Mouse (Mus musculus) heart, postnatal 0 days (tissue): ENCODE data around the gene Kpna6. TPM values are rescaled to one million over a fixed set of nuclear protein-coding genes. Genes with fewer than 3 reads are reported as not detected.

Experiments
- ATAC-seq: fragments of 200-750 bp; cut with Nextera tagmentation; 2 replicates; pipeline ENCODE4 v1.8.0; 2017; ENCODE audit warnings: low read depth, moderate number of reproducible peaks, moderate library complexity; ENCODE audit not compliant: insufficient read depth
- DNase-seq: peaks from one replicate; pipeline ENCODE4 v3.0.0-alpha.2; 2016; ENCODE audit warnings: low spot score
- H3K27ac ChIP-seq: fragments of 300-500 bp; sonication (generic); 2 replicates; pipeline ENCODE4 v1.5.1; 2014; ENCODE audit warnings: low read depth, mild to moderate bottlenecking
- H3K27me3 ChIP-seq: fragments of 300-500 bp; sonication (generic); 2 replicates; pipeline ENCODE4 v1.6.1; 2014; ENCODE audit warnings: low read length, mixed read lengths; ENCODE audit not compliant: control insufficient read depth, insufficient read depth
- H3K36me3 ChIP-seq: fragments of 300-500 bp; sonication (generic); replicated peaks from 2 replicates; pipeline ENCODE4 v1.6.1; 2014; ENCODE audit warnings: low read length, mixed read lengths; ENCODE audit not compliant: control insufficient read depth, insufficient read depth
- H3K4me1 ChIP-seq: fragments of 300-500 bp; sonication (generic); 2 replicates; pipeline ENCODE4 v1.6.1; 2014; ENCODE audit warnings: antibody characterized with exemption; ENCODE audit not compliant: control insufficient read depth, insufficient read depth
- H3K4me2 ChIP-seq: fragments of 300-500 bp; sonication (generic); 2 replicates; pipeline ENCODE4 v1.6.1; 2014; ENCODE audit warnings: low read depth, mild to moderate bottlenecking, low read length, moderate library complexity
- H3K4me3 ChIP-seq: fragments of 300-500 bp; sonication (generic); 2 replicates; pipeline ENCODE4 v1.5.1; 2014; ENCODE audit warnings: low read depth, low read length
- H3K9ac ChIP-seq: fragments of 300-500 bp; sonication (generic); replicated peaks from 2 replicates; pipeline ENCODE4 v1.6.1; 2014; ENCODE audit warnings: low read depth, low read length, mixed read lengths
- H3K9me3 ChIP-seq: fragments of 300-500 bp; sonication (generic); replicated peaks from 2 replicates; pipeline ENCODE4 v1.6.1; 2016; ENCODE audit warnings: low read length; ENCODE audit not compliant: control insufficient read depth
- CTCF ChIP-seq: IDR thresholded peaks from 2 replicates; pipeline ENCODE4 v1.5.1; 2016; ENCODE audit warnings: antibody characterized with exemption, control low read depth, low read depth
- EP300 ChIP-seq: IDR thresholded peaks from 2 replicates; pipeline ENCODE4 v1.6.1; 2016; ENCODE audit warnings: antibody characterized with exemption, low read depth
- WGBS: fragments of 180-500 bp; shearing (Covaris S2); extraction: QIAGEN DNeasy Blood & Tissue Kit; methylation state at CpG from one replicate; pipeline ENCODE4 v1.1.7; 2014; 5-methylcytosine and 5-hydroxymethylcytosine counted together
- polyA plus RNA-seq: library from polyadenylated mRNA; unstranded; fragments of >200 nt; fragmentation: Nextera tagmentation; extraction: Ambion mirVana; gene quantifications from 2 replicates; pipeline ENCODE4 v1.2.1, GENCODE M21; 2015
- total RNA-seq: library from RNA; depleted of rRNA; stranded (reverse); fragments of >200 nt; gene quantifications from 2 replicates; pipeline ENCODE4 v1.2.3, GENCODE M21; 2014; ENCODE audit warnings: low replicate concordance

The Kpna6 gene
- total and polyA plus RNA-seq, 2 experiments from 2014 or later = 10.4 to 48.8 TPM

- no peak overlapping the region for H3K27ac ChIP-seq
- H3K4me2 ChIP-seq = no peak overlapping the region
- no peak overlapping the region for H3K9ac ChIP-seq
- no peaks in the 10 kb centered on the region for H3K27me3 ChIP-seq
- 85% methylated on average over 6 of the region's 6 CpGs for WGBS
- H3K4me1 ChIP-seq = peaks cover under 1% of the 10 kb centered on the region; the same call in 1 of the 2 replicates
- H3K9me3 ChIP-seq = no peaks in the 10 kb centered on the region
- no peak for TF ChIP-seq EP300
- peaks cover 54% of the 10 kb centered on the region for H3K36me3 ChIP-seq
- ATAC-seq = no peak
- H3K4me3 ChIP-seq = no peak overlapping the region
- DNase-seq = no peak
Measured at GRCm38 (mm10) chr4:129645204-129645603, 27.4 kb downstream of the Kpna6 start.

GRCm38 (mm10) chr4:129641756-129642155, 30.8 kb downstream of the Kpna6 start:
- no peak overlapping the region for H3K9ac ChIP-seq
- peaks cover 39% of the 10 kb centered on the region for H3K36me3 ChIP-seq
- no peak overlapping the region; the same call in 1 of the 2 replicates for H3K4me3 ChIP-seq
- H3K9me3 ChIP-seq = no peaks in the 10 kb centered on the region
- DNase-seq (no peak), ATAC-seq (no peak)
- no peaks in the 10 kb centered on the region for H3K27me3 ChIP-seq
- peak overlapping the region; percentile 91; the same call in 1 of the 2 replicates for H3K4me2 ChIP-seq
- peaks cover 21% of the 10 kb centered on the region for H3K4me1 ChIP-seq
- 54% methylated on average over 5 of the region's 5 CpGs for WGBS
- H3K27ac ChIP-seq = no peak overlapping the region
- TF ChIP-seq EP300 (no peak), CTCF (no peak)

DNA sequence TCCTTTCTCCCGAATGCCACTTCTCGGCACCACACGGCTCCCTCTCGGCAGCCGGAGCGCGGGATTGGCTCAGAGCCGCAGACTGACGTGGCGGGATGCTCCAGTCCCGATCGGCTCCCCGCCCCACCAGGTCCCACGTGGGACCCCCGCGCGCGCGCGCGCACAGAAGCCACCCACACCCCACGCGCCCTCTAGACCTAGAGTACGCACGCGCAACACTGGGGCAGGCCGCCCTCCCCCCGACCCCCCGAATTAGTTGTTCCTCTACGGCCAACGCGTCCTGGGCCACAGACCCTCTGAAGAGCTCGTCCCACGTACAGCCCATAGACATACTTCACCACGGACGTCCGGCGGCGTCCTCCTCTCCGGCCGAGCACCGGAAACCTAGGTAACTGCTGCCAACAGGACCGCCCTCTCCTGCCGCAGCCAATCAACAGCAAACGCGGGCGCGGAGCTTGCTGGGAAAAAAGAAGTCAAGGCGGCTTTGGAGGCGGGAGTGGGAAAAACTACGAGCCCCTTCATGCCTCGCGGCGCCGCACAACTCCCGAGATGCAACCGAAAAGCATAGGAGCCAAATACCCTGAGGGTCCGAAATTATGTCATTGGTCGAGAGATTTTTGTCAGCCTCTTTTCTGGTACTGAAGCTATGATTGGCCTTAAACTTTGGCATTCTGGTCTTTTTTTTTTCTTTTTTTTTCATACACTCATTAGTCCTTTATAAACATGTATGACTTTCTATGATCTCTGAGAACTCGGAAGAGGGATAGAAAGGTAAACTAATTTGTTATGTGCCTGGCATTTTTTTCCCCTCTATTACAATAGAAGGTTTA, 31.7 kb downstream of the Kpna6 start, which contains the start of gene Txlna:
Gene Txlna (minus strand): TSS at position 428 of the 830 bp plus-strand sequence.
- ATAC-seq (peak; percentile 95), DNase-seq (peak; percentile 98)
- peak within 1 kb of the TSS; percentile 72 for H3K4me3 ChIP-seq
- H3K9ac ChIP-seq = peak within 1 kb of the TSS; percentile 75
- peak within 1 kb of the TSS; percentile 92 for H3K27ac ChIP-seq
- peak; percentile 44; the same call in 1 of the 2 replicates for TF ChIP-seq EP300
- TF ChIP-seq CTCF = no peak
- under 1% methylated on average over 55 of the region's 60 CpGs for WGBS
- H3K4me1 ChIP-seq = peaks cover 21% of the 10 kb centered on the region
- H3K9me3 ChIP-seq = no peaks in the 10 kb centered on the region
- H3K4me2 ChIP-seq = peak within 1 kb of the TSS; percentile 91
- H3K27me3 ChIP-seq = no peaks in the 10 kb centered on the region
- peaks cover 40% of the 10 kb centered on the region for H3K36me3 ChIP-seq

- Histone ChIP-seq H3K4me1 (peaks cover 21% of the 10 kb centered on the region), H3K36me3 (peaks cover 38% of the 10 kb centered on the region), H3K4me2 (peak overlapping the region; percentile 91), H3K27me3 (no peaks in the 10 kb centered on the region), H3K9ac (peak overlapping the region; percentile 75), H3K4me3 (peak overlapping the region; percentile 72), H3K27ac (peak overlapping the region; percentile 92), H3K9me3 (no peaks in the 10 kb centered on the region)
- DNase-seq = peak; percentile 34
- TF ChIP-seq EP300 = no peak
- no peak for TF ChIP-seq CTCF
- 3% methylated on average over 17 of the region's 17 CpGs for WGBS
- ATAC-seq = no peak
Measured at GRCm38 (mm10) chr4:129640101-129640637, 32.4 kb downstream of the Kpna6 start.

- Histone ChIP-seq H3K27ac (no peak overlapping the region), H3K4me1 (peaks cover 21% of the 10 kb centered on the region), H3K4me2 (peak overlapping the region; percentile 91), H3K4me3 (peak overlapping the region; percentile 72; the same call in 1 of the 2 replicates), H3K9me3 (no peaks in the 10 kb centered on the region), H3K36me3 (peaks cover 43% of the 10 kb centered on the region), H3K27me3 (no peaks in the 10 kb centered on the region), H3K9ac (0 out of 2 replicates have a peak overlapping the region, but pooled peaks have one; percentile 11)
- 75% methylated on average over 15 of the region's 15 CpGs for WGBS
- ATAC-seq (no peak), DNase-seq (no peak)
- TF ChIP-seq EP300 (no peak), CTCF (no peak)
Measured at GRCm38 (mm10) chr4:129639221-129639620, 33.3 kb downstream of the Kpna6 start.
